Mouse (Mus musculus): Measurements from ENCODE around the gene Asic2.

DNA sequence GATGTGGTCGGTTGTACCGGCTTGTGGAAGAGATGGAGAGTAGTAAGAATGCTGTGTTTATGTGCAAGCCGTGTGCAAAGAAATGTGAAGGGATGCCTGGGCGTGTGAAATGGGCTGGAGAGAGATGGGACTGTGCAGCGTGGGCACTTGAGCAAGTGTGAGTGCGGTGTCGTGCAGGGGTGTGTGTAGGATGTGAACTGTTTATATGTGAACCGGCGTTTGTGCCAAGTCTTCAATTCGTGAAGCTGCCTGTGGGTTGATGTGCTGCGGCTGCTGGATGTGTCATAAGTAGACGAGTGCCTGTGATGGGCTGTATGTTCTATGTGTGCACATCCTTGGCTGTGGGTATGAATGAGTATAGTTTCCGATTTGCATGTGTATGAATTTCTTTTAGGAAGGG, 814.4 kb downstream of the Asic2 start:
- TF ChIP-seq CTCF (IDR thresholded peaks at IDR 0.05; ENCODE audit: borderline replicate concordance, extremely low read depth, insufficient read depth, insufficient read length): no peak
- no peak for TF ChIP-seq POLR2A (IDR thresholded peaks at IDR 0.05; ENCODE audit: borderline replicate concordance, extremely low read depth, insufficient read depth, insufficient read length, poor library complexity, severe bottlenecking)

Measured in brain, embryonic 14.5 days (tissue).